Mouse (Mus musculus) gastrocnemius, postnatal 4 days (tissue): Measurements from ENCODE around the gene Emp1. TPM values are rescaled to one million over a fixed set of nuclear protein-coding genes. Genes with fewer than 3 reads are reported as not detected.
A peak's percentile ranks its signal among the peaks of the same experiment; 100 is the strongest.

Experiments
- DNase-seq, 2 experiments: peaks; one replicate each; pipeline ENCODE4 v3.0.0; 2021 to 2022; ENCODE audit warnings: low spot score in 2 of 2, mixed read lengths in 2 of 2
- total RNA-seq, 2 experiments: library from RNA; stranded (reverse); gene quantifications; 2 replicates each; pipeline ENCODE4 v1.2.3; 2021

Emp1 gene
- total RNA-seq, 2 experiments from 2014 or later = 241 to 251 TPM

GRCm38 (mm10) chr6:135405093-135405492, 42.7 kb downstream of the Emp1 start:
- DNase-seq = no peak

GRCm38 (mm10) chr6:135407323-135407722, 45.0 kb downstream of the Emp1 start:
- no peak for DNase-seq

DNA sequence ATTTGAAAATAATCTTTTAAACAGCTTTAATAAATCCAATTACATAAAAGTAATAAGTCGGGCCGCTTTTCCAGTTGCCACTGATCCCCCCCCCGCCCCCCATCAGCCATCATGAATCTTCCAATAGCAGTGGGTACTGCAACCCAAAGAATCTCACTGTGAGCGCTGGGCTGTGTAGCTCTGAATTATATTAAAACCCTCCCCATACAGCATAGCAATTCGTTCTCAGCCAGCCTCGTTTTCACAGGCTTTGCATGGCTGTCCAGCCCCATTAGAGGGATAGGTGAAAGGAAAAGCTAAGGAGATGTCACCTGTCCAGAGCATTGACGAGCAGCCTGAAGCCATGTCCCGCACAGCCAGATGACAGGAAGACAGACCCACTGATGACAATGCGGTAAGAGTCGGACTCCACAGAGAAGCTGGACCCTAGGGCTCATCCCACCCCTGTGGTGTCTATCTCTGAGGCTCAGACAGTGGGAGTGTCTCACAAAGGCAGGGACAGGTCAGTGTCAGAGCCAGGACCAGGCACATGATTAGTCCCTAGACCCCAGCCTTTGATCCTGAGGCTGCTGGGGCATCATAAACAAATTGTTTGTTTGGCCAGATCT, 49.5 kb downstream of the Emp1 start:
- DNase-seq = no peak

DNA sequence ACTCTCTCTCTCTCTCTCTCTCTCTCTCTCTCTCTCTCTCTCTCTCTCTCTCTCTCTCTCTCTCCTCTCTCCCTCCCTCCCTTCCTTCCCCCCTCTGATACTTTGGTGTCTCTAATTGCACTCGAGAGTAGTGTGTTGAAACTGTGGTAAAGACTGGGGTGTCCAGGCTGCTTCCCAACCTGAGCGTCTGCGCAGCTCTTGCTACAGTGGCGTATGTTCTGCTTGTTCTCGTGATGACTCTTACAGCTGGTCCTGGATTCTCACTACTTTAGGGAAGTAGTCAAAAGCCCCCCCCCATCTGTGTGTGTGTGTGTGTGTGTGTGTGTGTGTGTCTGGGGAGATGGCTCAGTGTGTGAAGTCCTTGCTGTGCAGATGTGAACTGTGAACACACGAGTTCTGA, 50.3 kb downstream of the Emp1 start:
- no peak for DNase-seq

GRCm38 (mm10) chr6:135417459-135417858, 55.1 kb downstream of the Emp1 start:
- peak in 1 of 2 experiments; percentile 36 for DNase-seq

DNA sequence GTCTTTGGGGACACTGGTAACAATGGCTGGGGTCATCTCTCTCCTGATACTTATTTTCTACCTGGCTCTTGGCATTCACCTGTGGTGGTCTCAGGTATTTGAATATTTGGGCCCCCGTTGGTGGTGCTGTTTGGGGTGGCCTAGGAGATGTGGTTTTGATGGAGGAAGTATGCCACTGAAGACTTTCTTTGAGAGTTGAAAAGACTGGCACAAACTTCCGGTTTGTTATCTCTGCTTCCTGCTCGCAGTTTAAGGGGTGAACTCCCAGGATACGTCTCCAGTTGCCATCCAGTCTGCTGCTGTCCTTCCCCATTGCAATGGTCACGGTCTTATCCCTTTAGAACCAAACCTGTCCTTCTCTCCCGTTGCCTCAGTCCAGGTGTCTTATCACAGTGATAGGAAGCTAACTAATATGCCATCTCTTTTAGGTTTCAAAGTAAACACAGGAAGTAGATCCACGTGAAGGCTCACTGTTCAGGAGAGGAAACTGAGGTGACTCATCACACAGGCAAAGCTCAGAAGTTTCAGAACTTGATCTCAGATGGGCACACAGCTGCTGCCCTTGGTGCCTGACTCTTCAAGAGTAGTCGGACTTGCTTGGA, 56.0 kb downstream of the Emp1 start:
- DNase-seq = no peak

DNA sequence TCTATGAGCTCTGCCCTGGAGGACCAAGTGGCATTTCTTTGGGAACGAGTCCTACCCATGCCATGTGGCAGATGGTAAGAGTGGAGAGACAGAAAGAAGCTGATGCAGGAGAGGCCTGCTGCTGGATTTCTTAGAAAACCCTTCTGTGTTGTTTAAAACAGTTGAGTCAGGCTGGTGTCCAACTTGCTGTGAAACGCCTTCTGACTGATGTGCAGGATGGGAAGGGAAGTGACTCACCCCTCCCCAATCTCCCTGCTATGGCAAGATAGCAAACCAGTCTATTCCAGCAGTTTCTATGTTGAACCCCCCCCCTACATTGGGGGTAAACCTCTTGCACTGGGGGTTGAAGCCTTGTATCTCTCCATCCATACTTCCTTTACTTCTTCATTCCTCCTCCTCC, 65.9 kb downstream of the Emp1 start:
- no peak for DNase-seq

- no peak for DNase-seq
Observed at GRCm38 (mm10) chr6:135429268-135429909, 67.0 kb downstream of the Emp1 start.

DNA sequence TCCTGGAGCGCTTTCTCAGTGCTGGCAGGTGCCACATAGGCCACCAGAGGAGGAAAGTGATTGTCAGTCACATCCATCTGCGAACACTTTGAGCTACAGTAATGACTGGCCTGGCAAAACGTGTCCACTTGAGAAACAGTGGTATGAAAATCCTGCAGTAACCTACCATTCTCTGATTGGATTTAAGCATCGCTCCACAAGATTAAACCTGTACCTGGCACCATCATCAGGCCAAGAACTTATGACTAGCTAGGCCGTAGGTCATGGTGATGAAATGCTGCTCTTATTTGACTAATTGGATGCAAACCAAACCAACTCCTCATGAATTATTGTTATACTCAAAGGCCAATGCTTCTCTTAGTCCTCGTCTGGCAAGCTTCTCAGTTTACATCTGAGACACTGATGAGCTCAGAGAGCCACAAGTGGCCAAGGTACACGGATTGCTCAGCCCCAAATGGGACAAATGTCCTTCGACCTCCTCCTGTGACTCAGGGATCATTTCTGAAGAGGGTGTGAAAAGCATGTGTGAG, 68.2 kb downstream of the Emp1 start:
- no peak for DNase-seq

Other genes with a start within 250 kb of the Emp1 start
- not detected for gene Gprc5d, start 244.3 kb upstream of the Emp1 start, total RNA-seq
- gene Fam234b, start 164.6 kb upstream of the Emp1 start, total RNA-seq = 1 to 10 TPM; 6.0 to 6.5 TPM
- gene Hebp1, start 164.5 kb upstream of the Emp1 start, total RNA-seq = 10 to 100 TPM; 20.7 to 30.2 TPM
- 1 to 10 TPM in 1 of 2 experiments, under 1 TPM in 1; 0.78 to 1.1 TPM for gene Gsg1, start 108.2 kb upstream of the Emp1 start, total RNA-seq
- under 1 TPM in 1 of 2 experiments, not detected in 1; 0.49 TPM for gene Pbp2, start 52.1 kb upstream of the Emp1 start, total RNA-seq